Mouse (Mus musculus) megakaryocyte, embryonic 14.5 days (primary cell): ENCODE results near the gene Smarca4.

Source experiments
- FLI1 ChIP-seq: IDR thresholded peaks from 2 replicates; pipeline ENCODE4 v1.6.1; 2012; ENCODE audit warnings: low read length, inconsistent platforms, mixed read lengths
- GATA1 ChIP-seq: IDR thresholded peaks from 3 replicates; pipeline ENCODE4 v1.6.1; 2012; ENCODE audit warnings: mixed read lengths, low read length, inconsistent platforms, borderline replicate concordance

- TF ChIP-seq GATA1 (no peak), FLI1 (no peak)
Observed at GRCm38 (mm10) chr9:21625342-21626339, 9.7 kb downstream of the Smarca4 start.
